Mouse (Mus musculus) lung, postnatal 0 days (tissue): ENCODE measurements at regions not wholly inside any gene's neighbourhood (a gene's known extent, or its start where the extent isn't known, plus 50 kb on each side); places are given as distances from the start of the nearest gene placed in this dataset.

Source experiments
- ATAC-seq: fragments of 200-750 bp; cut with Nextera tagmentation; 2 replicates; pipeline ENCODE4 v1.8.0; 2017; ENCODE audit warnings: moderate library complexity
- DNase-seq: peaks from one replicate; pipeline ENCODE4 v3.0.0-alpha.2; 2016; ENCODE audit warnings: low spot score
- H3K27ac ChIP-seq: fragments of 300-500 bp; sonication (generic); 2 replicates; pipeline ENCODE4 v1.5.1; 2014; ENCODE audit warnings: antibody characterized with exemption, mild to moderate bottlenecking, low read length, mixed read lengths
- H3K27me3 ChIP-seq: fragments of 300-500 bp; sonication (generic); replicated peaks from 2 replicates; pipeline ENCODE4 v1.6.1; 2014; ENCODE audit warnings: low read length, mixed read lengths; ENCODE audit not compliant: insufficient read depth
- H3K36me3 ChIP-seq: fragments of 300-500 bp; sonication (generic); 2 replicates; pipeline ENCODE4 v1.6.1; 2014; ENCODE audit warnings: low read length, mixed read lengths; ENCODE audit not compliant: insufficient read depth
- H3K4me1 ChIP-seq: fragments of 300-500 bp; sonication (generic); 2 replicates; pipeline ENCODE4 v1.6.1; 2014; ENCODE audit warnings: antibody characterized with exemption, low read depth, low read length, mixed read lengths; ENCODE audit not compliant: insufficient read depth
- H3K4me2 ChIP-seq: fragments of 300-500 bp; sonication (generic); replicated peaks from 2 replicates; pipeline ENCODE4 v1.6.1; 2014; ENCODE audit warnings: low read depth, mild to moderate bottlenecking, low read length, moderate library complexity, mixed read lengths
- H3K4me3 ChIP-seq: fragments of 300-500 bp; sonication (generic); 2 replicates; pipeline ENCODE4 v1.5.1; 2014; ENCODE audit warnings: low read depth, low read length
- H3K9ac ChIP-seq: fragments of 300-500 bp; sonication (generic); replicated peaks from 2 replicates; pipeline ENCODE4 v1.6.1; 2014; ENCODE audit warnings: low read depth, mild to moderate bottlenecking
- H3K9me3 ChIP-seq: fragments of 300-500 bp; sonication (generic); 2 replicates; pipeline ENCODE4 v1.6.1; 2016; ENCODE audit warnings: low read length, mixed read lengths
- CTCF ChIP-seq: IDR thresholded peaks from 2 replicates; pipeline ENCODE4 v1.5.1; 2016; ENCODE audit warnings: antibody characterized with exemption, mild to moderate bottlenecking
- EP300 ChIP-seq: IDR thresholded peaks from 2 replicates; pipeline ENCODE4 v1.6.1; 2016; ENCODE audit warnings: antibody characterized with exemption, mild to moderate bottlenecking, control low read depth
- WGBS: fragments of 180-500 bp; shearing (Covaris S2); extraction: QIAGEN DNeasy Blood & Tissue Kit; methylation state at CpG from one replicate; pipeline ENCODE4 v1.1.7; 2014; 5-methylcytosine and 5-hydroxymethylcytosine counted together

- Histone ChIP-seq H3K4me1 (no peaks in the 10 kb centered on the region), H3K36me3 (no peaks in the 10 kb centered on the region), H3K27me3 (no peaks in the 10 kb centered on the region), H3K9me3 (no peaks in the 10 kb centered on the region), H3K27ac (no peak overlapping the region), H3K4me3 (no peak overlapping the region), H3K9ac (no peak overlapping the region), H3K4me2 (no peak overlapping the region)
- 55% methylated on average over 2 of the region's 2 CpGs for WGBS
- DNase-seq = no peak
- TF ChIP-seq CTCF (no peak), EP300 (no peak)
- no peak for ATAC-seq
Observed at GRCm38 (mm10) chr2:47184067-47184802, 1629.7 kb upstream of the Acvr2a start.
